Mouse (Mus musculus): Measurements from ENCODE around the gene Gm20388.

DNA sequence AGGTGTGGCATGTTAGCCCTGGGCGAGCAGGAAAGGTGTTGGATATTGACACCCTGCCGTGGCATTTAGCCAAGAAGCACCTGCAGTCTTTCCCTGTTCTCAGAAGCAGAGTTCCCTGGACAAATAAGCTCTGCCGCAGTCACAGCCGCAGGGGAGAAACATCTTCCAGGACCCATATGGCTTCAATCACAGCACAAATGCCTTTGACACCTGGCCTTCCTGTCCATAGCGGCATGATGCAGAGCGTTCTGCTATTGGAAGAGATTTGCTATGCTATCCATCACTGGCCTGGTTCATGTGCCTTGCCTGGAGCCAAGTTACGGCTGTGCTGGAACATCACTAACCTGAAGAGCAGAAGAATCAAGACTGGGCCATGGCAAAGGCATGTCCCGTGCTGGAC lies 1954.7 kb downstream of the Gm20388 start:
- TF ChIP-seq HCFC1 (IDR thresholded peaks at IDR 0.05; ENCODE audit: borderline replicate concordance, insufficient read depth, low read length) (no peak), CHD2 (IDR thresholded peaks at IDR 0.05; ENCODE audit: low read depth, low read length) (no peak), ZC3H11A (IDR thresholded peaks at IDR 0.05; ENCODE audit: borderline replicate concordance, low read depth, low read length) (no peak), ZNF384 (IDR thresholded peaks at IDR 0.05; ENCODE audit: low read depth, low read length) (no peak), MAFK (IDR thresholded peaks at IDR 0.05; ENCODE audit: insufficient read depth, low read depth, low read length) (no peak)
